Mouse (Mus musculus): ENCODE measurements at regions not wholly inside any gene's neighbourhood (a gene's known extent, or its start where the extent isn't known, plus 50 kb on each side); places are given as distances from the start of the nearest gene placed in this dataset.

GRCm38 (mm10) chr13:72365534-72366271 lies 262.9 kb upstream of the Irx2 start:
- DNase-seq (ENCODE audit: low read depth), result peak; percentile 76
- no peak for TF ChIP-seq CTCF (IDR thresholded peaks at IDR 0.05; ENCODE audit: borderline replicate concordance, extremely low read depth, insufficient read depth, insufficient read length)
- TF ChIP-seq POLR2A (IDR thresholded peaks at IDR 0.05; ENCODE audit: borderline replicate concordance, extremely low read depth, insufficient read depth, insufficient read length, poor library complexity, severe bottlenecking), result no peak

- DNase-seq (ENCODE audit: low read depth), result no peak
- TF ChIP-seq POLR2A (IDR thresholded peaks at IDR 0.05; ENCODE audit: borderline replicate concordance, extremely low read depth, insufficient read depth, insufficient read length, poor library complexity, severe bottlenecking) (no peak), CTCF (IDR thresholded peaks at IDR 0.05; ENCODE audit: borderline replicate concordance, extremely low read depth, insufficient read depth, insufficient read length) (no peak)
Measured at GRCm38 (mm10) chr13:72366281-72366680, 262.3 kb upstream of the Irx2 start.

GRCm38 (mm10) chr13:72370131-72370530 lies 258.5 kb upstream of the Irx2 start:
- no peak for DNase-seq (ENCODE audit: low read depth)

GRCm38 (mm10) chr13:72370997-72371396 lies 257.6 kb upstream of the Irx2 start:
- TF ChIP-seq POLR2A (IDR thresholded peaks at IDR 0.05; ENCODE audit: borderline replicate concordance, extremely low read depth, insufficient read depth, insufficient read length, poor library complexity, severe bottlenecking) (no peak), CTCF (IDR thresholded peaks at IDR 0.05; ENCODE audit: borderline replicate concordance, extremely low read depth, insufficient read depth, insufficient read length) (no peak)
- no peak for DNase-seq (ENCODE audit: low read depth)

More at GRCm38 (mm10) chr13:72370131-72370530, 258.5 kb upstream of the Irx2 start:
- TF ChIP-seq CTCF (IDR thresholded peaks at IDR 0.05; ENCODE audit: borderline replicate concordance, extremely low read depth, insufficient read depth, insufficient read length) (no peak; the same call in 1 of the 2 replicates), POLR2A (IDR thresholded peaks at IDR 0.05; ENCODE audit: borderline replicate concordance, extremely low read depth, insufficient read depth, insufficient read length, poor library complexity, severe bottlenecking) (no peak)

- DNase-seq (ENCODE audit: low read depth), result no peak
- TF ChIP-seq POLR2A (IDR thresholded peaks at IDR 0.05; ENCODE audit: borderline replicate concordance, extremely low read depth, insufficient read depth, insufficient read length, poor library complexity, severe bottlenecking) (no peak), CTCF (IDR thresholded peaks at IDR 0.05; ENCODE audit: borderline replicate concordance, extremely low read depth, insufficient read depth, insufficient read length) (no peak)
Measured at GRCm38 (mm10) chr13:72393366-72393765, 235.3 kb upstream of the Irx2 start.

- peak; percentile 84 for DNase-seq (ENCODE audit: low read depth)
- TF ChIP-seq POLR2A (IDR thresholded peaks at IDR 0.05; ENCODE audit: borderline replicate concordance, extremely low read depth, insufficient read depth, insufficient read length, poor library complexity, severe bottlenecking) (no peak), CTCF (IDR thresholded peaks at IDR 0.05; ENCODE audit: borderline replicate concordance, extremely low read depth, insufficient read depth, insufficient read length) (no peak)
Measured at GRCm38 (mm10) chr13:72400677-72401076, 227.9 kb upstream of the Irx2 start.

GRCm38 (mm10) chr13:72409238-72409965 lies 219.2 kb upstream of the Irx2 start:
- TF ChIP-seq CTCF (IDR thresholded peaks at IDR 0.05; ENCODE audit: borderline replicate concordance, extremely low read depth, insufficient read depth, insufficient read length) (no peak), POLR2A (IDR thresholded peaks at IDR 0.05; ENCODE audit: borderline replicate concordance, extremely low read depth, insufficient read depth, insufficient read length, poor library complexity, severe bottlenecking) (no peak)
- peak; percentile 49 for DNase-seq (ENCODE audit: low read depth)

GRCm38 (mm10) chr13:72412656-72413055 lies 216.0 kb upstream of the Irx2 start:
- TF ChIP-seq POLR2A (IDR thresholded peaks at IDR 0.05; ENCODE audit: borderline replicate concordance, extremely low read depth, insufficient read depth, insufficient read length, poor library complexity, severe bottlenecking) (no peak), CTCF (IDR thresholded peaks at IDR 0.05; ENCODE audit: borderline replicate concordance, extremely low read depth, insufficient read depth, insufficient read length) (no peak)
- DNase-seq (ENCODE audit: low read depth), result no peak

GRCm38 (mm10) chr13:72416981-72417380 lies 211.6 kb upstream of the Irx2 start:
- TF ChIP-seq CTCF (IDR thresholded peaks at IDR 0.05; ENCODE audit: borderline replicate concordance, extremely low read depth, insufficient read depth, insufficient read length) (no peak), POLR2A (IDR thresholded peaks at IDR 0.05; ENCODE audit: borderline replicate concordance, extremely low read depth, insufficient read depth, insufficient read length, poor library complexity, severe bottlenecking) (no peak)
- DNase-seq (ENCODE audit: low read depth), result no peak

- DNase-seq (ENCODE audit: low read depth), result no peak
- TF ChIP-seq CTCF (IDR thresholded peaks at IDR 0.05; ENCODE audit: borderline replicate concordance, extremely low read depth, insufficient read depth, insufficient read length), result no peak
- no peak for TF ChIP-seq POLR2A (IDR thresholded peaks at IDR 0.05; ENCODE audit: borderline replicate concordance, extremely low read depth, insufficient read depth, insufficient read length, poor library complexity, severe bottlenecking)
Measured at GRCm38 (mm10) chr13:72417816-72418215, 210.8 kb upstream of the Irx2 start.

GRCm38 (mm10) chr13:72418285-72418684 lies 210.3 kb upstream of the Irx2 start:
- DNase-seq (ENCODE audit: low read depth), result no peak
- TF ChIP-seq CTCF (IDR thresholded peaks at IDR 0.05; ENCODE audit: borderline replicate concordance, extremely low read depth, insufficient read depth, insufficient read length) (no peak), POLR2A (IDR thresholded peaks at IDR 0.05; ENCODE audit: borderline replicate concordance, extremely low read depth, insufficient read depth, insufficient read length, poor library complexity, severe bottlenecking) (no peak)

Data from brain, embryonic 14.5 days (tissue).